Mouse (Mus musculus) liver, adult 2 months (tissue): ENCODE measurements at regions not wholly inside any gene's neighbourhood (a gene's known extent, or its start where the extent isn't known, plus 50 kb on each side); places are given as distances from the start of the nearest gene placed in this dataset.

ENCODE experiments used
- CTCF ChIP-seq: fragments of 200-500 bp; IDR thresholded peaks from 2 replicates; pipeline ENCODE4 v1.5.1; 2011; ENCODE audit warnings: low read depth, low read length, control low read depth
- POLR2A ChIP-seq: fragments of 200-500 bp; IDR thresholded peaks from 2 replicates; pipeline ENCODE4 v1.6.1; 2011; ENCODE audit warnings: low read length, control low read depth; ENCODE audit not compliant: insufficient read depth; ENCODE audit errors: extremely low read depth

- TF ChIP-seq CTCF = no peak
- no peak for TF ChIP-seq POLR2A
Measured at GRCm38 (mm10) chr7:94890711-94891430, 1280.2 kb upstream of the Tenm4 start.
